Mouse (Mus musculus): ENCODE results near the gene Ackr4. TPM values are rescaled to one million over a fixed set of nuclear protein-coding genes. Genes with fewer than 3 reads are reported as not detected.

Ackr4 gene
- polyA plus RNA-seq (2012; rRNA removed), result 9.1 and 13.6 TPM in 2 replicates

GRCm38 (mm10) chr9:104126833-104127232 is at the start of gene Ackr4:
Ackr4 (minus strand) TSS chr9:104126933.
- DNase-seq, result no peak
- TF ChIP-seq CTCF (IDR thresholded peaks at IDR 0.05; ENCODE audit: borderline replicate concordance, control insufficient read depth, extremely low read depth, insufficient read depth, low read length, poor library complexity) (no peak), POLR2A (IDR thresholded peaks at IDR 0.05; ENCODE audit: control insufficient read depth, extremely low read depth, insufficient read depth, low read length, poor library complexity) (no peak)
- Histone ChIP-seq H3K4me1 (replicated peaks; ENCODE audit: control insufficient read depth, insufficient read depth, low read length) (no peaks in the 10 kb centered on the region), H3K36me3 (ENCODE audit: control insufficient read depth, insufficient read depth, low read length) (no peaks in the 10 kb centered on the region), H3K4me3 (ENCODE audit: control insufficient read depth, insufficient read depth, low read length) (no peak within 1 kb of the TSS), H3K27ac (ENCODE audit: control insufficient read depth, insufficient read depth, low read length) (no peak within 1 kb of the TSS), H3K27me3 (ENCODE audit: control insufficient read depth, insufficient read depth, low read length) (no peaks in the 10 kb centered on the region)
- 94% methylated on average over 3 of the region's 3 CpGs for WGBS

GRCm38 (mm10) chr9:104172342-104172741 is 45.6 kb upstream of the Ackr4 start:
- no peak overlapping the region for H3K4me3 ChIP-seq (ENCODE audit: control insufficient read depth, insufficient read depth, low read length)
- no peaks in the 10 kb centered on the region for H3K4me1 ChIP-seq (replicated peaks; ENCODE audit: control insufficient read depth, insufficient read depth, low read length)
- 98% methylated on average over 6 of the region's 6 CpGs for WGBS
- TF ChIP-seq CTCF (IDR thresholded peaks at IDR 0.05; ENCODE audit: borderline replicate concordance, control insufficient read depth, extremely low read depth, insufficient read depth, low read length, poor library complexity) (no peak), POLR2A (IDR thresholded peaks at IDR 0.05; ENCODE audit: control insufficient read depth, extremely low read depth, insufficient read depth, low read length, poor library complexity) (no peak)
- peaks cover 59% of the 10 kb centered on the region for H3K36me3 ChIP-seq (ENCODE audit: control insufficient read depth, insufficient read depth, low read length)
- H3K27me3 ChIP-seq (ENCODE audit: control insufficient read depth, insufficient read depth, low read length), result no peaks in the 10 kb centered on the region
- DNase-seq, result no peak
- no peak overlapping the region for H3K27ac ChIP-seq (ENCODE audit: control insufficient read depth, insufficient read depth, low read length)

GRCm38 (mm10) chr9:104171651-104172050 is 44.9 kb upstream of the Ackr4 start:
- H3K4me1 ChIP-seq (replicated peaks; ENCODE audit: control insufficient read depth, insufficient read depth, low read length), result no peaks in the 10 kb centered on the region
- TF ChIP-seq POLR2A (IDR thresholded peaks at IDR 0.05; ENCODE audit: control insufficient read depth, extremely low read depth, insufficient read depth, low read length, poor library complexity), result no peak
- no peak for TF ChIP-seq CTCF (IDR thresholded peaks at IDR 0.05; ENCODE audit: borderline replicate concordance, control insufficient read depth, extremely low read depth, insufficient read depth, low read length, poor library complexity)
- no peak for DNase-seq
- H3K27me3 ChIP-seq (ENCODE audit: control insufficient read depth, insufficient read depth, low read length), result no peaks in the 10 kb centered on the region
- no peak overlapping the region for H3K27ac ChIP-seq (ENCODE audit: control insufficient read depth, insufficient read depth, low read length)
- peaks cover 57% of the 10 kb centered on the region for H3K36me3 ChIP-seq (ENCODE audit: control insufficient read depth, insufficient read depth, low read length)
- no peak overlapping the region for H3K4me3 ChIP-seq (ENCODE audit: control insufficient read depth, insufficient read depth, low read length)
- WGBS, result 98% methylated on average over 6 of the region's 6 CpGs

- 97% methylated on average over 10 of the region's 10 CpGs for WGBS
These were observed 43.3 kb upstream of the Ackr4 start for GRCm38 (mm10) chr9:104169986-104170385.

GRCm38 (mm10) chr9:104165926-104166325 is 39.2 kb upstream of the Ackr4 start:
- Histone ChIP-seq H3K27me3 (ENCODE audit: control insufficient read depth, insufficient read depth, low read length) (no peaks in the 10 kb centered on the region), H3K4me3 (ENCODE audit: control insufficient read depth, insufficient read depth, low read length) (no peak overlapping the region), H3K27ac (ENCODE audit: control insufficient read depth, insufficient read depth, low read length) (no peak overlapping the region), H3K36me3 (ENCODE audit: control insufficient read depth, insufficient read depth, low read length) (peaks cover 67% of the 10 kb centered on the region), H3K4me1 (replicated peaks; ENCODE audit: control insufficient read depth, insufficient read depth, low read length) (no peaks in the 10 kb centered on the region)
- WGBS, result 96% methylated on average over 5 of the region's 5 CpGs
- DNase-seq, result no peak
- no peak for TF ChIP-seq CTCF (IDR thresholded peaks at IDR 0.05; ENCODE audit: borderline replicate concordance, control insufficient read depth, extremely low read depth, insufficient read depth, low read length, poor library complexity)
- no peak for TF ChIP-seq POLR2A (IDR thresholded peaks at IDR 0.05; ENCODE audit: control insufficient read depth, extremely low read depth, insufficient read depth, low read length, poor library complexity)

More at GRCm38 (mm10) chr9:104169986-104170385, 43.3 kb upstream of the Ackr4 start:
- Histone ChIP-seq H3K36me3 (ENCODE audit: control insufficient read depth, insufficient read depth, low read length) (peaks cover 55% of the 10 kb centered on the region), H3K4me3 (ENCODE audit: control insufficient read depth, insufficient read depth, low read length) (no peak overlapping the region), H3K27ac (ENCODE audit: control insufficient read depth, insufficient read depth, low read length) (no peak overlapping the region), H3K27me3 (ENCODE audit: control insufficient read depth, insufficient read depth, low read length) (no peaks in the 10 kb centered on the region), H3K4me1 (replicated peaks; ENCODE audit: control insufficient read depth, insufficient read depth, low read length) (no peaks in the 10 kb centered on the region)
- no peak for DNase-seq
- no peak for TF ChIP-seq CTCF (IDR thresholded peaks at IDR 0.05; ENCODE audit: borderline replicate concordance, control insufficient read depth, extremely low read depth, insufficient read depth, low read length, poor library complexity)
- TF ChIP-seq POLR2A (IDR thresholded peaks at IDR 0.05; ENCODE audit: control insufficient read depth, extremely low read depth, insufficient read depth, low read length, poor library complexity), result no peak

GRCm38 (mm10) chr9:104164194-104164593 is 37.5 kb upstream of the Ackr4 start:
- H3K27me3 ChIP-seq (ENCODE audit: control insufficient read depth, insufficient read depth, low read length), result no peaks in the 10 kb centered on the region
- H3K27ac ChIP-seq (ENCODE audit: control insufficient read depth, insufficient read depth, low read length), result no peak overlapping the region
- WGBS, result 96% methylated on average over 5 of the region's 5 CpGs
- H3K4me1 ChIP-seq (replicated peaks; ENCODE audit: control insufficient read depth, insufficient read depth, low read length), result no peaks in the 10 kb centered on the region
- H3K4me3 ChIP-seq (ENCODE audit: control insufficient read depth, insufficient read depth, low read length), result no peak overlapping the region
- no peak for DNase-seq
- TF ChIP-seq POLR2A (IDR thresholded peaks at IDR 0.05; ENCODE audit: control insufficient read depth, extremely low read depth, insufficient read depth, low read length, poor library complexity), result no peak
- no peak for TF ChIP-seq CTCF (IDR thresholded peaks at IDR 0.05; ENCODE audit: borderline replicate concordance, control insufficient read depth, extremely low read depth, insufficient read depth, low read length, poor library complexity)
- H3K36me3 ChIP-seq (ENCODE audit: control insufficient read depth, insufficient read depth, low read length), result peaks cover 68% of the 10 kb centered on the region

GRCm38 (mm10) chr9:104161117-104161516 is 34.4 kb upstream of the Ackr4 start:
- DNase-seq, result no peak
- H3K4me3 ChIP-seq (ENCODE audit: control insufficient read depth, insufficient read depth, low read length), result no peak overlapping the region
- no peaks in the 10 kb centered on the region for H3K4me1 ChIP-seq (replicated peaks; ENCODE audit: control insufficient read depth, insufficient read depth, low read length)
- no peak overlapping the region for H3K27ac ChIP-seq (ENCODE audit: control insufficient read depth, insufficient read depth, low read length)
- TF ChIP-seq CTCF (IDR thresholded peaks at IDR 0.05; ENCODE audit: borderline replicate concordance, control insufficient read depth, extremely low read depth, insufficient read depth, low read length, poor library complexity) (no peak), POLR2A (IDR thresholded peaks at IDR 0.05; ENCODE audit: control insufficient read depth, extremely low read depth, insufficient read depth, low read length, poor library complexity) (no peak)
- H3K27me3 ChIP-seq (ENCODE audit: control insufficient read depth, insufficient read depth, low read length), result no peaks in the 10 kb centered on the region
- H3K36me3 ChIP-seq (ENCODE audit: control insufficient read depth, insufficient read depth, low read length), result peaks cover 78% of the 10 kb centered on the region
- 91% methylated on average over 7 of the region's 7 CpGs for WGBS
